Mouse (Mus musculus) ES-E14 (cell line): ENCODE results near the gene Hsh2d.

Source experiments
- MAFK ChIP-seq: IDR thresholded peaks from 2 replicates; pipeline ENCODE4 v1.6.1; 2014; ENCODE audit warnings: mild to moderate bottlenecking, low read depth, low read length, inconsistent platforms; ENCODE audit not compliant: insufficient read depth
- ZC3H11A ChIP-seq: IDR thresholded peaks from 2 replicates; pipeline ENCODE4 v1.6.1; 2012; ENCODE audit warnings: low read depth, mild to moderate bottlenecking, inconsistent platforms, low read length, borderline replicate concordance

GRCm38 (mm10) chr8:72210710-72211109 is 21.3 kb downstream of the Hsh2d start:
- TF ChIP-seq ZC3H11A (no peak), MAFK (no peak)
